In genomic region chr6:65061049-65061448, GRCm38 (mm10) we compare ENCODE assay signal across 26 mouse cellular contexts.
"Had no signal": no experiment of that assay in that cellular context is flagged by ENCODE, and none has a peak within 500 bp of the region (broad histone marks: within the 10 kb centered on the region; RNA-seq: fewer than 3 reads in every experiment).

No protein-coding gene starts in this region.

- H3K9me3 ChIP-seq: heart, embryonic 13.5 days; heart, embryonic 15.5 days; intestine, embryonic 15.5 days; limb, embryonic 13.5 days; limb, embryonic 15.5 days; liver, embryonic 12.5 days had no signal

- H3K27ac ChIP-seq: heart, adult 2 months; heart, embryonic 13.5 days; heart, embryonic 15.5 days; hindbrain, embryonic 14.5 days; intestine, embryonic 15.5 days; limb, embryonic 13.5 days; limb, embryonic 15.5 days; liver, embryonic 12.5 days; liver, embryonic 14.5 days had no signal

- H3K4me3 ChIP-seq: heart, adult 2 months; heart, embryonic 13.5 days; heart, embryonic 15.5 days; intestine, embryonic 15.5 days; limb, embryonic 13.5 days; limb, embryonic 15.5 days; liver, embryonic 12.5 days had no signal

- H3K27me3 ChIP-seq: heart, embryonic 13.5 days; heart, embryonic 15.5 days; intestine, embryonic 15.5 days; limb, embryonic 13.5 days; limb, embryonic 15.5 days; liver, embryonic 12.5 days had no signal

- DNase-seq: gastrocnemius, postnatal 14 days; gastrocnemius, postnatal 36 days; heart, adult 2 months; heart, postnatal 14 days; heart, postnatal 36 days; kidney, adult 18-20 months; kidney, adult 8-10 months; kidney, postnatal 10 days; kidney, postnatal 25 days; kidney, postnatal 4 days; layer of hippocampus, adult 9-11 months; layer of hippocampus, postnatal 36 days; left cerebral cortex, postnatal 4 days; lung, adult 18-20 months had no signal

- H3K4me1 ChIP-seq: heart, embryonic 13.5 days; heart, embryonic 15.5 days; intestine, embryonic 15.5 days; limb, embryonic 13.5 days; limb, embryonic 15.5 days; liver, embryonic 12.5 days had no signal

- H3K4me2 ChIP-seq: heart, embryonic 11.5 days; heart, embryonic 13.5 days; heart, embryonic 15.5 days; hindbrain, embryonic 14.5 days; intestine, embryonic 15.5 days; limb, embryonic 13.5 days; limb, embryonic 15.5 days; liver, embryonic 12.5 days had no signal

- ATAC-seq: hindbrain, embryonic 16.5 days; inflammation-experienced regulatory T-cells, adult 6 months; intestine, embryonic 15.5 days; intestine, postnatal 0 days; liver, embryonic 12.5 days had no signal

- H3K9ac ChIP-seq: heart, embryonic 13.5 days; heart, embryonic 15.5 days; hindbrain, embryonic 14.5 days; intestine, embryonic 15.5 days; limb, embryonic 13.5 days; limb, embryonic 15.5 days; liver, embryonic 12.5 days; liver, embryonic 14.5 days had no signal
